Mouse (Mus musculus): ENCODE data around the gene Rps27.

- no peak for TF ChIP-seq CTCF (IDR thresholded peaks at IDR 0.05; ENCODE audit: low read depth, low read length)
- TF ChIP-seq TAL1 (conservative IDR thresholded peaks at IDR 0.05; ENCODE audit: low read depth, low read length) = no peak
- TF ChIP-seq GATA1 (IDR thresholded peaks at IDR 0.05; ENCODE audit: borderline replicate concordance, low read length) = no peak
Measured at GRCm38 (mm10) chr3:90231507-90232333, 18.3 kb upstream of the Rps27 start, which contains the start of gene Jtb.

All from G1E (cell line).